Mouse (Mus musculus) C2C12 (cell line): ENCODE data around the gene Polr3b.

Experiments used
- CEBPB ChIP-seq: IDR thresholded peaks from one replicate; pipeline ENCODE4 v1.6.1; 2011; ENCODE audit warnings: low read depth, mild to moderate bottlenecking, control low read depth, moderate library complexity
- CTCF ChIP-seq: IDR thresholded peaks from one replicate; pipeline ENCODE4 v1.5.1; 2011; ENCODE audit not compliant: control insufficient read depth, insufficient read depth, insufficient read length
- FOSL1 ChIP-seq: IDR thresholded peaks from one replicate; pipeline ENCODE4 v1.8.0; 2011; ENCODE audit warnings: mild to moderate bottlenecking, low read length; ENCODE audit not compliant: poor library complexity, insufficient read depth, severe bottlenecking
- MAX ChIP-seq: IDR thresholded peaks from one replicate; pipeline ENCODE4 v1.6.1; 2011; ENCODE audit warnings: mild to moderate bottlenecking, control low read depth
- MYOD1 ChIP-seq: IDR thresholded peaks from one replicate; pipeline ENCODE4 v1.6.1; 2011; ENCODE audit warnings: low read depth; ENCODE audit not compliant: control insufficient read depth, insufficient read length
- MYOG ChIP-seq: IDR thresholded peaks from one replicate; pipeline ENCODE4 v1.6.1; 2011; ENCODE audit not compliant: control insufficient read depth, insufficient read length; ENCODE audit errors: extremely low read depth
- USF1 ChIP-seq: IDR thresholded peaks from one replicate; pipeline ENCODE4 v1.6.1; 2011; ENCODE audit warnings: low read depth, mild to moderate bottlenecking, control low read depth, moderate library complexity

GRCm38 (mm10) chr10:84686122-84686497 is 64.0 kb downstream of the Polr3b start:
- TF ChIP-seq CTCF (no peak), MYOG (no peak), MYOD1 (no peak), MAX (no peak), USF1 (no peak), CEBPB (no peak), FOSL1 (no peak)
